Mouse (Mus musculus) forebrain, postnatal 0 days (tissue): ENCODE data around the gene Pik3c2a. TPM values are rescaled to one million over a fixed set of nuclear protein-coding genes. Genes with fewer than 3 reads are reported as not detected.

Experiments used
- ATAC-seq: fragments of 200-750 bp; cut with Nextera tagmentation; 2 replicates; pipeline ENCODE4 v1.8.0; 2017; ENCODE audit warnings: mild to moderate bottlenecking, moderate library complexity
- DNase-seq: peaks from one replicate; pipeline ENCODE4 v3.0.0-alpha.2; 2015
- H3K27ac ChIP-seq: fragments of 300-500 bp; sonication (generic); 2 replicates; pipeline ENCODE4 v1.5.1; 2014; ENCODE audit warnings: low read depth, mild to moderate bottlenecking, antibody characterized with exemption, low read length, moderate library complexity, mixed read lengths
- H3K27me3 ChIP-seq: fragments of 300-500 bp; sonication (generic); 2 replicates; pipeline ENCODE4 v1.6.1; 2014; ENCODE audit warnings: mild to moderate bottlenecking, low read length, mixed read lengths; ENCODE audit not compliant: insufficient read depth
- H3K36me3 ChIP-seq: fragments of 300-500 bp; sonication (generic); 2 replicates; pipeline ENCODE4 v1.6.1; 2014; ENCODE audit warnings: mild to moderate bottlenecking, moderate library complexity; ENCODE audit not compliant: insufficient read depth
- H3K4me1 ChIP-seq: fragments of 300-500 bp; sonication (generic); 2 replicates; pipeline ENCODE4 v1.6.1; 2014; ENCODE audit warnings: antibody characterized with exemption; ENCODE audit not compliant: insufficient read depth
- H3K4me2 ChIP-seq: fragments of 300-500 bp; sonication (generic); 2 replicates; pipeline ENCODE4 v1.6.1; 2014; ENCODE audit warnings: low read depth, mild to moderate bottlenecking, moderate library complexity
- H3K4me3 ChIP-seq: fragments of 300-500 bp; sonication (generic); 2 replicates; pipeline ENCODE4 v1.5.1; 2014; ENCODE audit warnings: low read depth, low read length, mixed read lengths
- H3K9ac ChIP-seq: fragments of 300-500 bp; sonication (generic); 2 replicates; pipeline ENCODE4 v1.6.1; 2014; ENCODE audit warnings: mild to moderate bottlenecking
- H3K9me3 ChIP-seq: fragments of 300-500 bp; sonication (generic); 2 replicates; pipeline ENCODE4 v1.6.1; 2016; ENCODE audit warnings: low read length
- CTCF ChIP-seq: sonication (generic); IDR thresholded peaks from 2 replicates; pipeline ENCODE4 v1.5.1; 2016; ENCODE audit warnings: antibody characterized with exemption, control low read depth, low read depth
- WGBS: fragments of 180-500 bp; shearing (Covaris S2); extraction: QIAGEN DNeasy Blood & Tissue Kit; methylation state at CpG from one replicate; pipeline ENCODE4 v1.1.7; 2014; 5-methylcytosine and 5-hydroxymethylcytosine counted together
- polyA plus RNA-seq: library from polyadenylated mRNA; unstranded; fragments of >200 nt; fragmentation: Nextera tagmentation; extraction: Ambion mirVana; gene quantifications from 2 replicates; pipeline ENCODE4 v1.2.1, GENCODE M21; 2015
- total RNA-seq: library from RNA; depleted of rRNA; stranded (reverse); fragments of >200 nt; gene quantifications from 2 replicates; pipeline ENCODE4 v1.2.3, GENCODE M21; 2014; rRNA removed

The Pik3c2a gene
- total and polyA plus RNA-seq, 2 experiments from 2014 or later = 5.3 to 31.5 TPM

- H3K4me2 ChIP-seq = no peak overlapping the region
- WGBS = 86% methylated on average over 5 of the region's 5 CpGs
- H3K4me1 ChIP-seq = no peaks in the 10 kb centered on the region
- no peak overlapping the region for H3K27ac ChIP-seq
- H3K9me3 ChIP-seq = no peaks in the 10 kb centered on the region
- no peak overlapping the region for H3K4me3 ChIP-seq
- DNase-seq (no peak), ATAC-seq (no peak)
- H3K9ac ChIP-seq = no peak overlapping the region
- no peaks in the 10 kb centered on the region for H3K36me3 ChIP-seq
- no peak for TF ChIP-seq CTCF
- H3K27me3 ChIP-seq = no peaks in the 10 kb centered on the region
Observed at GRCm38 (mm10) chr7:116287959-116288358, 155.3 kb downstream of the Pik3c2a start.

Other genes starting within 250 kb of the Pik3c2a start
- gene Plekha7, start 135.1 kb downstream of the Pik3c2a start, total RNA-seq = 9.9 and 17.0 TPM in 2 replicates
- 3.3 and 5.4 TPM in 2 replicates for gene Plekha7, start 135.1 kb downstream of the Pik3c2a start, polyA plus RNA-seq
- gene Rps13, start 109.3 kb downstream of the Pik3c2a start, total RNA-seq = 588 and 1,020 TPM in 2 replicates
- 505 and 644 TPM in 2 replicates for gene Rps13, start 109.3 kb downstream of the Pik3c2a start, polyA plus RNA-seq
- gene Nucb2, start 60.9 kb upstream of the Pik3c2a start, total RNA-seq = 32.6 and 36.6 TPM in 2 replicates
- gene Nucb2, start 60.9 kb upstream of the Pik3c2a start, polyA plus RNA-seq = 38.5 and 38.8 TPM in 2 replicates